Mouse (Mus musculus): Measurements from ENCODE around the gene Psmc5.

GRCm38 (mm10) chr11:106267871-106268270 is 11.9 kb downstream of the Psmc5 start:
- no peak for TF ChIP-seq CTCF (IDR thresholded peaks at IDR 0.05; ENCODE audit: low read depth)
- no peak for TF ChIP-seq EP300 (IDR thresholded peaks at IDR 0.05; ENCODE audit: low read depth)

Measured in liver, postnatal 0 days (tissue).